Mouse (Mus musculus) brain, embryonic 14.5 days (tissue): ENCODE data around the gene Gm45208. TPM values are rescaled to one million over a fixed set of nuclear protein-coding genes. Genes with fewer than 3 reads are reported as not detected.
A peak's percentile ranks its signal among the peaks of the same experiment; 100 is the strongest.

Experiments used
- DNase-seq: peaks from one replicate; pipeline ENCODE4 v3.0.0-alpha.2; 2011; ENCODE audit warnings: low read depth
- CTCF ChIP-seq: fragments of 200-500 bp; IDR thresholded peaks from 2 replicates; pipeline ENCODE4 v1.5.1; 2012; ENCODE audit warnings: inconsistent platforms, mild to moderate bottlenecking, moderate library complexity, borderline replicate concordance; ENCODE audit not compliant: insufficient read depth, insufficient read length; ENCODE audit errors: extremely low read depth
- POLR2A ChIP-seq: fragments of 200-500 bp; IDR thresholded peaks from 2 replicates; pipeline ENCODE4 v1.6.1; 2012; ENCODE audit warnings: mild to moderate bottlenecking, inconsistent platforms, borderline replicate concordance; ENCODE audit not compliant: poor library complexity, insufficient read depth, insufficient read length, severe bottlenecking; ENCODE audit errors: extremely low read depth
- polyA plus RNA-seq: library from polyadenylated mRNA; depleted of rRNA; stranded (reverse); fragments of >200 nt; gene quantifications from 2 replicates; pipeline ENCODE4 v1.2.3, GENCODE M21; 2012; rRNA removed

Gm45208 gene
- polyA plus RNA-seq, result 0.33 and 0.63 TPM in 2 replicates

- TF ChIP-seq CTCF, result no peak
- no peak for TF ChIP-seq POLR2A
- peak; percentile 89 for DNase-seq
These were observed at the start of gene Gm45208 for GRCm38 (mm10) chrX:7721514-7722281. Gm45208 (plus strand) TSS chrX:7722245.

DNA sequence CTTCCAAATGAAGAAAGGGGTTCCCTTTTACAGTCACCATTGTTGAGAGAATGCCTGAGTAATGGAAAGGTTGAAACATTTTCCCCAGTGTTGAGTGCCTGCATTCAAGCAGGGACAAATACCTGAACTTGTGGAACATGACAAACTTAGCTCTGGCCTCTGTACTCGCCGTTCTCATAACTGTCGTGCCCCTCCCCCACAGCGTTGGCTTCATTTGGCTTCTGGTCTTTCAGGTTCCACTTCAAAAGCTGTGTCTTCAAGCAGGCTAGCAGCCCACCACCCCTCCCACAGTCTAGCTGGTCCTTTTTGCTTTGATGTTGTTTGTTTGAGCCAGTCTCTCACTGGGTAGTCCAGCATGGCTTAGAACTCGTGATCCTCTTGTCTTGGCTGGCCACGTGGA is 49.3 kb upstream of the Gm45208 start:
- TF ChIP-seq CTCF, result no peak
- TF ChIP-seq POLR2A, result no peak
- no peak for DNase-seq

- TF ChIP-seq CTCF (no peak), POLR2A (no peak)
- DNase-seq, result no peak
These were observed 48.3 kb upstream of the Gm45208 start for GRCm38 (mm10) chrX:7673578-7674281.

DNA sequence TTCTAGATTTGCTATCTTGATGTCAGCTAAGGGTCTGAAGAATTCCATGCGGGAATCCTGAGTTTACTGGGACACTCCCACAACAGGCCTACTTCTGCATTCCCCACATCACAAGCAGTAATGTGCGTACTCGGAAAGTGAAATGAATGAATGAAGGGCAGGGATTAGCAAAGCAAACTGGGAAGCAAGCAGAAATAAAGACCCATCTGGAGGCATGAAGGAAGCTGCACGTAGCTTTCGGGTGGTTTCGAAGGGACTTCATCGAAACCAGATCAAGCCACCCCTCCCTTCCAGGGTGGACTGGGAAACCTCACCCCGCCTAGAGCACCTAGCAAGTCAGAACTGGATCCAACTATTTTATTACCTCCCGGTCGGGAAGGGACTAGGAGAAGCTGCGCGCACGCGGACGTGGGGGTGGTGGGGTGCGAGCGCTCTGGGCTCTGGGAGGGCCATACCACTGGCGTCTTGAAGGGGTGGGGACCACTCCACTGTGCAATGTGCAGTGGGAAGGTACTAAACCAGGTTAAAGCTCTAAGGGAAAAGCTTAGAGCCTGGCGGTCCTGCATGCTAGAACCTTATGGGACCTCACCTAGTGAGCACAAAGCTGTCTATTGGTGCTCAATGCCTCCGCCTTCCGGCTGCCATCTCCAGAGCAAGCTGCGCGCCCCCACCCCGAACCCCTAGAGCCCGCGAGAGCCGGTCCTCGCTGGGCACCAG is 47.6 kb upstream of the Gm45208 start:
- TF ChIP-seq POLR2A, result no peak
- no peak for TF ChIP-seq CTCF
- peak; percentile 25 for DNase-seq

DNA sequence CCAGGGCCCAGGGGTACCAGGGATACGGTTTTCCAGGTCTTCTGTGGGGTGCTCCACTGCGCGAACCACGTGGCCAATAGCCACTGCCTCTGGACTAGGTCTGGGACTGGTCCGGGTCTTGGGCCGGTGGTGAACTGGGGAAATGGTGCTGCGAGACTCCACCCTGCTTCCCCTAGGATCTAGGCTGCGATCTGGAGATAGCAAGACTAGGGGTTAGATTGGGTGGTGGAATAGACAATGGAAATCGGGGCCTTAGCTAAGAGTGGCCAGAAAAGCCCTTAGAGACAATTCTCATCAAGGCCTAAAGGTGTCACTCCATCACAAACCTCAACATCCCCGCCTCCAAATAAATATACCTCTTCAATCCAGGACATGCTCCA is 47.1 kb upstream of the Gm45208 start:
- DNase-seq, result no peak
- TF ChIP-seq POLR2A, result no peak
- TF ChIP-seq CTCF, result no peak

- no peak for DNase-seq
- TF ChIP-seq POLR2A (no peak), CTCF (no peak)
These were observed 43.1 kb upstream of the Gm45208 start for GRCm38 (mm10) chrX:7678986-7679385.

GRCm38 (mm10) chrX:7679405-7680056 is 42.5 kb upstream of the Gm45208 start:
- TF ChIP-seq CTCF (peak; percentile 74), POLR2A (no peak)
- peak; percentile 95 for DNase-seq

GRCm38 (mm10) chrX:7680057-7680412 is 42.0 kb upstream of the Gm45208 start:
- DNase-seq, result no peak
- TF ChIP-seq CTCF, result no peak
- no peak for TF ChIP-seq POLR2A

DNA sequence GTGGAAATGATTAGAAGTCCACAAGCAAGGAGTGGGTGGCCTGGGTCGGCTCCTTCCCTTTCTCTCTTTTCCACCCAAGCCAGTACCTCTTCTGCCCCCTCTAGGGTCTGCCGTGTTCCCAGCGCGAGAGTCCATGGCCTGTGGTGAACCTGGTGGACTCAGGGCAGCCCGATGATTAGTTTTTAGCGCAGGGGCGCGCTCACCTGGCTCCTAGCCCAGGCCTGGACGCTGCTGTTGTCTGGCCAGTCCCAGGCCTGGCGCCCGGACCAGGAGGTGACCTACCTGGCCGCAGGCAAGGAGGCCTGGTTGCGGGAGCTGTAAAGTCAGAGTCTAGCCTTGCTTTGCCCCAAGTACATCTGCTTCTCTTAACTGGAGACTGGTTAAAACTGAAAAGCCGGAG is 41.2 kb upstream of the Gm45208 start, which contains the start of gene Magix:
Gene Magix, minus strand, starts transcription at position 388 of the 400 bp plus-strand sequence.
- DNase-seq, result no peak

GRCm38 (mm10) chrX:7688321-7688720 is 33.7 kb upstream of the Gm45208 start:
- no peak for TF ChIP-seq CTCF
- no peak for TF ChIP-seq POLR2A
- DNase-seq, result no peak

More for the DNA sequence above, 41.2 kb upstream of the Gm45208 start, which contains the start of gene Magix:
- TF ChIP-seq POLR2A (no peak), CTCF (no peak)

DNA sequence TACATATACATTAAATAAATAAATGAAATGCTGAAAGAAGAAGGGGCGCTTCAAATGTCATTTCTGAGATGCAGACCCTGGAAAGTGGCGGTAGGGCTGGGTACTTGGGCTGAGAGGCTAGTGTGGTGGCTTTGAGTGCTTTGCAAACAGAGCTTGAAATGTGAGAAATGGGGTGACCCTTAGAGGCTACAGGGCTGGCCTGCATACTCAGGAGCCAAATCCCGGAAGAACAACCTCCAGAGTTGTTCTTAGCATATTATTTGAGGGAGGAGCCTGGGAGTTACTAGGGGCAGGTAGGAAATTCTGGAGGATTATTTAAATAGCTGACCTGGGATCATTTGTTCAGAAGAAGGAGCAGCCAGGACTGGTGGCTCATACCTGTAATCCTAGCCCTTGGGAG is 31.6 kb upstream of the Gm45208 start:
- no peak for DNase-seq
- TF ChIP-seq CTCF, result no peak
- no peak for TF ChIP-seq POLR2A

GRCm38 (mm10) chrX:7692862-7693261 is 29.2 kb upstream of the Gm45208 start:
- TF ChIP-seq POLR2A, result no peak
- no peak for TF ChIP-seq CTCF
- peak; percentile 36 for DNase-seq
